Mouse (Mus musculus) MEL (cell line): ENCODE data around the gene March5. TPM values are rescaled to one million over a fixed set of nuclear protein-coding genes. Genes with fewer than 3 reads are reported as not detected.

ENCODE experiments used
- DNase-seq: peaks from one replicate; pipeline ENCODE4 v3.0.0; 2011; ENCODE audit warnings: low read depth, low spot score
- H3K27ac ChIP-seq: 2 replicates; pipeline ENCODE4 v1.5.1; 2012; ENCODE audit warnings: low read depth, mild to moderate bottlenecking, control low read depth, low read length, moderate library complexity; ENCODE audit not compliant: control insufficient read depth
- H3K27me3 ChIP-seq, 2 experiments: fragments of 150-350 bp in 1 of 2; sonication (generic) in 1 of 2; 2 replicates each; pipeline ENCODE4 v1.6.1; 2012; ENCODE audit warnings: low read length in 2 of 2, mild to moderate bottlenecking in 2 of 2, improper control_type of control experiment in 1 of 2, moderate library complexity in 1 of 2; ENCODE audit not compliant: insufficient read depth in 2 of 2, control insufficient read depth in 1 of 2
- H3K36me3 ChIP-seq, 2 experiments: 2 replicates each; pipeline ENCODE4 v1.6.1; 2012 to 2014; ENCODE audit warnings: low read length in 2 of 2, improper control_type of control experiment in 1 of 2, inconsistent platforms in 1 of 2, mild to moderate bottlenecking in 1 of 2; ENCODE audit not compliant: insufficient read depth in 2 of 2, control insufficient read depth in 1 of 2
- H3K4me1 ChIP-seq, 2 experiments: fragments of 150-350 bp in 1 of 2; sonication (generic) in 1 of 2; 2 replicates each; pipeline ENCODE4 v1.6.1; 2012; ENCODE audit warnings: low read length in 2 of 2, improper control_type of control experiment in 1 of 2, mild to moderate bottlenecking in 1 of 2; ENCODE audit not compliant: insufficient read depth in 2 of 2, control insufficient read depth in 1 of 2
- H3K4me3 ChIP-seq, 2 experiments: fragments of 150-350 bp in 1 of 2; sonication (generic) in 1 of 2; 2 replicates each; pipeline ENCODE4 v1.5.1; 2012; ENCODE audit warnings: low read depth in 2 of 2, low read length in 2 of 2, mild to moderate bottlenecking in 2 of 2, moderate library complexity in 2 of 2, control low read depth in 1 of 2, improper control_type of control experiment in 1 of 2; ENCODE audit not compliant: control insufficient read depth in 1 of 2, insufficient read depth in 1 of 2
- H3K79me2 ChIP-seq: 2 replicates; pipeline ENCODE4 v1.6.1; 2012; ENCODE audit warnings: mild to moderate bottlenecking, low read length, moderate library complexity; ENCODE audit not compliant: control insufficient read depth, poor library complexity, insufficient read depth
- H3K9ac ChIP-seq: 2 replicates; pipeline ENCODE4 v1.6.1; 2012; ENCODE audit warnings: low read depth, mild to moderate bottlenecking, control low read depth, low read length, moderate library complexity; ENCODE audit not compliant: control insufficient read depth, poor library complexity, severe bottlenecking
- H3K9me3 ChIP-seq: fragments of 150-350 bp; sonication (generic); replicated peaks from 2 replicates; pipeline ENCODE4 v1.6.1; 2012; ENCODE audit warnings: mild to moderate bottlenecking, low read length, improper control_type of control experiment, moderate library complexity; ENCODE audit not compliant: insufficient read depth
- E2F4 ChIP-seq: IDR thresholded peaks from 2 replicates; pipeline ENCODE4 v1.6.1; 2011; ENCODE audit warnings: low read depth, low read length, improper control_type of control experiment, borderline replicate concordance
- ETS1 ChIP-seq: IDR thresholded peaks from 2 replicates; pipeline ENCODE4 v1.6.1; 2012; ENCODE audit warnings: low read depth, mild to moderate bottlenecking, inconsistent platforms, low read length, improper control_type of control experiment, moderate library complexity
- GATA1 ChIP-seq: IDR thresholded peaks from 2 replicates; pipeline ENCODE4 v1.6.1; 2011; ENCODE audit warnings: low read depth, low read length, improper control_type of control experiment
- HCFC1 ChIP-seq: IDR thresholded peaks from 2 replicates; pipeline ENCODE4 v1.6.1; 2012; ENCODE audit warnings: low read depth, mild to moderate bottlenecking, inconsistent platforms, low read length, improper control_type of control experiment, moderate library complexity
- JUND ChIP-seq: IDR thresholded peaks from 2 replicates; pipeline ENCODE4 v1.6.1; 2011; ENCODE audit warnings: low read depth, mild to moderate bottlenecking, improper control_type of control experiment, low read length
- MAFK ChIP-seq: IDR thresholded peaks from 2 replicates; pipeline ENCODE4 v1.6.1; 2011; ENCODE audit warnings: low read depth, mild to moderate bottlenecking, low read length, improper control_type of control experiment, borderline replicate concordance
- MAX ChIP-seq: IDR thresholded peaks from 2 replicates; pipeline ENCODE4 v1.6.1; 2011; ENCODE audit warnings: low read length, improper control_type of control experiment
- MAZ ChIP-seq: IDR thresholded peaks from 2 replicates; pipeline ENCODE4 v1.6.1; 2012; ENCODE audit warnings: low read depth, mild to moderate bottlenecking, inconsistent platforms, low read length, improper control_type of control experiment
- MEF2A ChIP-seq: IDR thresholded peaks from 2 replicates; pipeline ENCODE4 v1.6.1; 2014; ENCODE audit warnings: low read depth, mild to moderate bottlenecking, inconsistent platforms, low read length, improper control_type of control experiment; ENCODE audit not compliant: poor library complexity, insufficient replicate concordance, severe bottlenecking; ENCODE audit errors: extremely low read depth
- MXI1 ChIP-seq: IDR thresholded peaks from 2 replicates; pipeline ENCODE4 v1.6.1; 2011; ENCODE audit warnings: mild to moderate bottlenecking, low read depth, low read length, improper control_type of control experiment
- MYB ChIP-seq: IDR thresholded peaks from 2 replicates; pipeline ENCODE4 v1.6.1; 2011; ENCODE audit warnings: mild to moderate bottlenecking, low read depth, low read length, improper control_type of control experiment
- MYC ChIP-seq: IDR thresholded peaks from 2 replicates; pipeline ENCODE4 v1.6.1; 2011; ENCODE audit warnings: low read depth, mild to moderate bottlenecking, low read length, improper control_type of control experiment, moderate library complexity
- NELFE ChIP-seq: IDR thresholded peaks from 2 replicates; pipeline ENCODE4 v1.6.1; 2011; ENCODE audit warnings: low read depth, low read length, improper control_type of control experiment
- POLR2A ChIP-seq, 2 experiments: IDR thresholded peaks; 2 replicates each; pipeline ENCODE4 v1.6.1; 2011 to 2012; ENCODE audit warnings: low read length in 2 of 2, mild to moderate bottlenecking in 2 of 2, control low read depth in 1 of 2, improper control_type of control experiment in 1 of 2, low read depth in 1 of 2, moderate library complexity in 1 of 2; ENCODE audit not compliant: control insufficient read depth in 1 of 2, insufficient read depth in 1 of 2, poor library complexity in 1 of 2
- RAD21 ChIP-seq: IDR thresholded peaks from 2 replicates; pipeline ENCODE4 v1.6.1; 2011; ENCODE audit warnings: mild to moderate bottlenecking, low read depth, low read length, improper control_type of control experiment
- SMC3 ChIP-seq: IDR thresholded peaks from 2 replicates; pipeline ENCODE4 v1.6.1; 2011; ENCODE audit warnings: low read depth, low read length, improper control_type of control experiment
- TBP ChIP-seq: IDR thresholded peaks from 2 replicates; pipeline ENCODE4 v1.8.0; 2011; ENCODE audit warnings: low read depth, low read length, improper control_type of control experiment
- TCF12 ChIP-seq: IDR thresholded peaks from 2 replicates; pipeline ENCODE4 v1.6.1; 2014; ENCODE audit warnings: low read depth, mild to moderate bottlenecking, inconsistent platforms, low read length, improper control_type of control experiment, moderate library complexity
- UBTF ChIP-seq: IDR thresholded peaks from 2 replicates; pipeline ENCODE4 v1.6.1; 2012; ENCODE audit warnings: low read depth, mild to moderate bottlenecking, inconsistent platforms, low read length, improper control_type of control experiment, moderate library complexity, borderline replicate concordance; ENCODE audit not compliant: insufficient read depth
- USF1 ChIP-seq: IDR thresholded peaks from 2 replicates; pipeline ENCODE4 v1.6.1; 2014; ENCODE audit warnings: low read depth, mild to moderate bottlenecking, inconsistent platforms, low read length, improper control_type of control experiment, moderate library complexity
- USF2 ChIP-seq, 2 experiments: IDR thresholded peaks; 2 replicates each; pipeline ENCODE4 v1.6.1; 2011 to 2012; ENCODE audit warnings: improper control_type of control experiment in 2 of 2, low read length in 2 of 2, borderline replicate concordance in 1 of 2, inconsistent platforms in 1 of 2, low read depth in 1 of 2, mild to moderate bottlenecking in 1 of 2; ENCODE audit not compliant: insufficient read depth in 1 of 2
- ZKSCAN1 ChIP-seq: IDR thresholded peaks from 2 replicates; pipeline ENCODE4 v1.6.1; 2012; ENCODE audit warnings: low read depth, mild to moderate bottlenecking, inconsistent platforms, low read length, improper control_type of control experiment, moderate library complexity
- ZMIZ1 ChIP-seq: IDR thresholded peaks from 2 replicates; pipeline ENCODE4 v1.6.1; 2012; ENCODE audit warnings: low read depth, mild to moderate bottlenecking, inconsistent platforms, low read length, improper control_type of control experiment, moderate library complexity
- ZNF384 ChIP-seq: IDR thresholded peaks from 2 replicates; pipeline ENCODE4 v1.6.1; 2012; ENCODE audit warnings: low read depth, mild to moderate bottlenecking, inconsistent platforms, low read length, improper control_type of control experiment
- polyA plus RNA-seq, 2 experiments: library from polyadenylated mRNA; stranded (reverse) in 1 of 2; unstranded in 1 of 2; fragments of >175 nt in 1 of 2; fragments of >200 nt in 1 of 2; gene quantifications; 2 replicates each; pipeline versions ENCODE4 v1.2.1 to v1.2.4; 2012; ENCODE audit warnings: low replicate concordance in 2 of 2, low read depth in 1 of 2; ENCODE audit not compliant: insufficient read length in 2 of 2, insufficient read depth in 1 of 2, missing spikeins in 1 of 2
- total RNA-seq: library from RNA; depleted of rRNA; stranded (reverse); fragments of 300-350 nt; gene quantifications from 2 replicates; pipeline ENCODE4 v1.2.3, GENCODE M21; 2012

Gene March5
- total and polyA plus RNA-seq, 3 experiments: 68.5 to 83.5 TPM; not detected in 1

GRCm38 (mm10) chr19:37246859-37247258 is 39.5 kb downstream of the March5 start:
- Histone ChIP-seq H3K4me1 (no peaks in the 10 kb centered on the region), H3K27ac (no peak overlapping the region)

GRCm38 (mm10) chr19:37248199-37248598 is 40.9 kb downstream of the March5 start:
- H3K79me2 ChIP-seq: no peaks in the 10 kb centered on the region
- no peak for DNase-seq
- H3K27ac ChIP-seq: no peak overlapping the region
- no peaks in the 10 kb centered on the region for H3K36me3 ChIP-seq
- no peak overlapping the region for H3K9ac ChIP-seq
- H3K4me1 ChIP-seq: no peaks in the 10 kb centered on the region
- TF ChIP-seq TBP (no peak), E2F4 (no peak), POLR2A (IDR thresholded peaks at IDR 0.05; ENCODE audit: control insufficient read depth in 1 of 2, insufficient read depth in 1 of 2, low read depth in 1 of 2, low read length in 2 of 2, poor library complexity in 1 of 2) (no peak)
- no peak overlapping the region for H3K4me3 ChIP-seq
- no peaks in the 10 kb centered on the region for H3K27me3 ChIP-seq
- no peaks in the 10 kb centered on the region for H3K9me3 ChIP-seq

More at GRCm38 (mm10) chr19:37246859-37247258, 39.5 kb downstream of the March5 start:
- DNase-seq: no peak
- no peaks in the 10 kb centered on the region for H3K9me3 ChIP-seq
- no peaks in the 10 kb centered on the region for H3K36me3 ChIP-seq
- TF ChIP-seq MXI1 (no peak), MYC (no peak), POLR2A (IDR thresholded peaks at IDR 0.05; ENCODE audit: control insufficient read depth in 1 of 2, insufficient read depth in 1 of 2, low read depth in 1 of 2, low read length in 2 of 2, poor library complexity in 1 of 2) (no peak), MEF2A (no peak), JUND (no peak), NELFE (no peak), USF1 (no peak)
- TF ChIP-seq, all 39 proteins: peak for 0
- Histone ChIP-seq H3K4me3 (no peak overlapping the region), H3K9ac (no peak overlapping the region), H3K27me3 (no peaks in the 10 kb centered on the region), H3K79me2 (no peaks in the 10 kb centered on the region)

- H3K36me3 ChIP-seq: no peaks in the 10 kb centered on the region
- H3K79me2 ChIP-seq: no peaks in the 10 kb centered on the region
- no peaks in the 10 kb centered on the region for H3K9me3 ChIP-seq
- H3K4me3 ChIP-seq: 0 out of 4 replicates have a peak overlapping the region, but pooled peaks of 1 of the 2 experiments have one; percentile 32
- DNase-seq: peak; percentile 81
- H3K27me3 ChIP-seq: no peaks in the 10 kb centered on the region
- H3K4me1 ChIP-seq: no peaks in the 10 kb centered on the region
- no peak overlapping the region for H3K27ac ChIP-seq
- H3K9ac ChIP-seq: no peak overlapping the region
- no peak for TF ChIP-seq MAFK
- peak in 1 of 2 experiments; percentile 37; a peak in 2 of 4 replicates for TF ChIP-seq POLR2A (IDR thresholded peaks at IDR 0.05; ENCODE audit: control insufficient read depth in 1 of 2, insufficient read depth in 1 of 2, low read depth in 1 of 2, low read length in 2 of 2, poor library complexity in 1 of 2)
- TF ChIP-seq MAX: no peak
- TF ChIP-seq ZNF384: no peak
- TF ChIP-seq RAD21: no peak
- peak; percentile 60 for TF ChIP-seq GATA1
- no peak for TF ChIP-seq NELFE
- no peak for TF ChIP-seq MEF2A
- no peak for TF ChIP-seq UBTF
- no peak for TF ChIP-seq SMC3
- TF ChIP-seq HCFC1: no peak
- TF ChIP-seq USF1: no peak
- TF ChIP-seq USF2 (IDR thresholded peaks at IDR 0.05; ENCODE audit: borderline replicate concordance in 1 of 2, insufficient read depth in 1 of 2, low read depth in 1 of 2, low read length in 2 of 2): no peak
- TF ChIP-seq ZKSCAN1: no peak
- TF ChIP-seq MYC: 0 out of 2 replicates have a peak, but pooled peaks have one; percentile 17
- TF ChIP-seq E2F4: no peak
- no peak for TF ChIP-seq MYB
- TF ChIP-seq TCF12: no peak
- no peak for TF ChIP-seq ETS1
- no peak for TF ChIP-seq ZMIZ1
- peak; percentile 72 for TF ChIP-seq TBP
- TF ChIP-seq MAZ: no peak
Measured at GRCm38 (mm10) chr19:37252104-37252503, 44.8 kb downstream of the March5 start.
